Mouse (Mus musculus): ENCODE measurements around the gene Steap3.
A peak's percentile ranks its signal among the peaks of the same experiment; 100 is the strongest.
"Not testable (repeated sequence)": the region's sequence is repeated elsewhere in the genome, so short reads cannot be mapped to it uniquely, and the experiment has no call there.

The Steap3 gene

DNA sequence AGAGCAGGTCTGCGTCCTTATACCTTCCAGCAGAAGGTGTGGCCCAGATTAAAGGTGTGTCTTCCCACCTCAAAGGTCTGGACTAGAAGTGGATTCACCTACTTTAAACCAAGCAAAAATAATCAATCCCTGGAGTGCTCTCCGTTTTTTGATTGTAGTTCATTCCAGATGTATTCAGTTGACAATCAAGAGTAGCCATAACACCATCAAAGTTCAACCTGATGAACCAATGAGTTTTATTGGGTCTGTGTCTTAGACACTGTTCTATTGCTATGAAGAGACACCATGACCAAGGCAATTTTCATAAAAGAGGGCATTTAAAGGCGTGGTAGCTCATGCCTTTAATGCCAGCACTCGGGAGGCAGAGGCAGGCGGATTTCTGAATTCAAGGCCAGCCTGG lies at the start of gene Steap3:
Gene Steap3 (minus strand): TSS at position 101 of the 400 bp plus-strand sequence.
- no peak for DNase-seq

DNA sequence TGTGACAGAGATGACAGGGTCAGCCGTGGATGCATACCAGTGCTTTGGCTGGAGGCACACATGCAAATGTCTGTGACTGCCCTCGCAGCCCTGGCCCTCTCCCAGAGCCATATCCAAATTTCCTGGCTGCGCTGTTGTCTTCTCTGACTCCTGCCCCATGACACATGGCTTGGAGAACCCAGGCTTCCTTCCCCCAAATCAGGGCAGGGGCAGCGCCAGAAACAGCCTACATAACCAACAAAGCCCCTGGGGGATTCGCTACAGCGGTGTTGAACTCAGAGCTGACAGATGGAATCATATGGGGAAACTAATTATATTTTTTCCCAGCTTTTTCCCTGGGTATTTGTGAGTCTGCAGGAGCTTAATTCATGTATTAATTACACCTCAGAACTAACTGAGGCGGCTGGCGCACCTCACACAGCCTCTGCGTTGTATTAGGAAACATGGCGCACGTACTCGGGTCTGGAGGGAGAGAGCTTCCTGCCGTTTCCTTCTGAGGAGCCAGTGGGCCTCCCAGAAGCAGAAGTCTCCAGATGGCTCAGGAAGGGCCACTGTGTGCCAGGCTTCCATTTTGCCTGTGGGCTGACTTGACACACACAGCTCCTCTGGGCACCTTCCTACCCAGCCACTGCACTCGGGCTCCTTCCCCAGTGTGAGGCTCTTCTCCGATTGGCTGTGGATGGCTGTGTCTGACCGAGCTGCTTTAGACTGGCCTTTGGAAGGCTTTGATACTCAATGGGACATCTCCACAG lies 48.9 kb upstream of the Steap3 start:
- peak in 1 of 2 experiments; percentile 6 for DNase-seq

DNA sequence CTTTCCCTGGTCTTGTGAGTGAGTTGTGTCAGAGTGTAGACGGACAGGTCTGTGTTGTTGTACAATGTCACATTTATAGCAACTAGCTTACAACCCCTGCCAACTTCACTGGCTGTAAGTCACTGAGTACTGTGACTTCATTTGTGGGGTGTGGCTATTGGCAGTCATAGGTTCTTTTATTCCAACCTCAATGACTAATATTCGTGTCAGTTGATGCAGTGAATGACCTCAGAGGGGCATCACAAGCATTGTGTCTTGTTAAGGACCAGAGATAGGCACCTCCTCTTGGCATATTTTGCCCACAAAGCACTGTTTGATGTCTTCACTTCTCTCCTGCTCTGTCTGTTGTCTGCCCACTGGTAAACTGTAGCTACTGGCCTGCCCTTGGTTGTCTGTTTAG lies 33.3 kb upstream of the Steap3 start:
- DNase-seq: no peak

DNA sequence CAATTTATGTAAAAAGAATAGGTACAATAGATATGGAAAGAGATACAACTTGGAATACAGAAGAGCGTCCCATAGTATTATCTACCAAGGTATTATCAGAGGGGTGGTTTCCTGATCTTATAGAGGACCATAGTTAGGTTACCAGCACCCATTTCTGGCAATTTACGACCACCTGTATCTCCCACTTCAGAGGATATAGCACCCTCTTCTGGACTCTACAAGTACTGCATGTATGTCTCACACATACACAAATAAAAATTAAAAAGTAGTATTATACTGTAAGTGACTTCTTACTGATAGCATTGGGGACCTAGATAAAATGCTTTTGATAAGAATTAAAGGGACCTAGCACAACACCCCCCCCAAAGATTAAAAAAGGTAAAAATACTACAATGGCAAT lies 24.4 kb upstream of the Steap3 start:
- no peak for DNase-seq

DNA sequence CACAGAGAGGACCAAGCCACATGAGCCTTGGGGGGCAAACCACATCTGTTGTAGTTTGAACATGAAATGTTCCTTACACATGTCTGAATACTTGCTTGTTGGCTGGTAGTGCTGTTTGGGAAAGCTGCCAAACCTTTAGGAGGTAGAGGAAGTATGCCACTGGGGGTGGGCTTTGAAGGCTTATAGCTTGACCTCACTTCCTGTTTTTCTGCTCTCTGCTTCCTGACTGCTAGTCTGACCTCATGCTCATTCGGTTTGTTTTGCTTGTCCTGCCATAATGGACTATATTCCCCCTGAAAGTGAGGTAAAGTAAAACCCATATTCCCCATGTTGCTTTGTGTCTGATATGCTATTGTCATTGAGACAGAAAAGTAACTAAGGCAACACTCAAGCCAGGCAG lies 21.3 kb upstream of the Steap3 start:
- no peak for DNase-seq

DNA sequence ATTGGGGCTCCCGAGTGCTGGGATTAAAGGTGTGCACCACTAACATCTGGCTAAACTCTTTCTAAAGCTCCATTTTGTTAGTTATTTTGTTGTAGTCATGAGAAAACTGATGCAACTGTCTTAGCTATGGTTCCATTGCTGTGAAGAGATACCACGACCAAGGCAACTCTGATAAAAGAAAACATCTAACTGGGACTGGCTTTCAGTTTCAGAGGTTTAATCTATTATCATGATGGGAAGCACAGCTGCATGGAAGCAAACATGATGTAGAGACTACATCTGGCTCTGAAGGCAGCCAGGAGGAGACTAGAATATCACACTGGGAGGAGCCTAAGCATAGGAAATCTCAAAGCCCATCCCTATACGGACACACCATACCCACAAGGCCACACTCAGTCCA lies 19.2 kb upstream of the Steap3 start:
- no peak for DNase-seq

DNA sequence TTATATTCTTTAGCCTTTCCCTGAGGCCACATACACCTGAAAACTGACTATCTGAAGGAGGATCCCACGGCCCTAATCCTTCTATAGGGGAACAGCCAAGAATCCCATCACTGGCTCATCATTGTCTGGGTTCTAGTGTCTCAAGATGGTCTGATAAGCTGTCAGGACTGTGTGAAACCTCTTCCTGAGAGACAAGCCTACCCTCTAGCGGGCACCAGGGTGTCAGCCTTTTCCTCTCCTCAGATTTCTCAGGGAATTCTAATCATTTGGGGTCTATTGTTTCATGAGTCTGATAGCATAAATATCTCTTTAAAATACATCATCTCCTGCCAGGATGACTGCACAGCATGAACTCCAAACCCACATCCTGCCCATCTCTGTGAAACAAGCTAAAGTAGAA lies 17.3 kb upstream of the Steap3 start:
- DNase-seq: no peak

DNA sequence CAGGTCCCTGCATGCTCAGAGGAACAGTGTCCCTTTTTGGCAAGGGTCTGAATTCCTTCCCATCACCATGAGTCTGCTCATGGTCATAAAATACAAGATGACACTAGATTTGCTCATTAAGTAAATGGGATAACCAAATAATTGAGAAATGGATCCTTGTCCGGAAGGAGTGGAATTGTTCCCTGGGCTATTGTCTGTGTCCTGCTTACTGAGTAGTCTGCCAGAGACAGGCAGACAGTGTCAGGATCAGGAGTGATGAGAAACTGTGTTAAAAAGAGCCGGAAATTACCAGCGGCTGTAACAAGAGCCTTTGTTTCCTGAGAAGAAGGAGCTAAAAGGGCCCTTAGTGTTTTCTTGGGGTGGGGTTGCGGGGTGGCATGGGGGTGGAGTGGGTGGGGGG lies 15.2 kb upstream of the Steap3 start:
- DNase-seq: no peak

DNA sequence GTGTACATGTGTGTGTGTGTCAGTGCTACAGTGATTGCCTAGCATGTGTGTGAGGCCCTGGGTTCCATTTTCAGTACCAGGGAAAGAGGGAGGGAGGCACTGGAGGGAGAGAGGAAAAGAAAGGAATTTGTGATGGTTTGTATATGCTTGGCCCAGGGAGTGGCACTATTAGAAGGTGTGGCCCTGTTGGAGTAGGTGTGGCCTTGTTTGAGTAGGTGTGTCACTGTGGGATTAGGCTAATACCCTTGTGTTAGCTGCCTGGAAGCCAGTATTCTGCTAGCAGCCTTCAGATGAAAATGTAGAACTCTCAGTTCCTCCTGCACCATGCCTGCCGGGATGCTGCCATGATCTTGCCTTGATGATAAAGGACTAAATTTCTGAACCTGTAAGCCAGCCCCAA lies 3.6 kb upstream of the Steap3 start:
- not testable (repeated sequence) for DNase-seq

DNA sequence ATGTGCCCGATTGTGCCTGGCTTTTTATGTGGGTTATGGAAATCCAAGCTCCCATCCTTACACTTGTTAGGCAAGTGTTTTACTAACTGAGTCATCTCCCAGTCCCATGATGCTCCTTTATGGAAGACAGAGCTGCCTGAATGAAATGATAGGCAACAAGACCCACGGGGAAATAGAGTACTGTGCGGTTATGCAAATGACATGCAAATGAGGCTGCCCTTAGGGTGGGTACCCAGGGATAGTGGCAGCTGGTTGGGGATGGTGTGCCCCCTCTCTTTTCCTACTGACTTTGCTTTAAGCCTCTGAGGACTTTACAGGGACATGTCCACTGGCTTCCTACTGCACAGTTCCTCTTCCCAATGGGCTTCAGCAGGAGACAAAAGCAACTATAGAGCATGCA lies 2.7 kb upstream of the Steap3 start:
- DNase-seq: no peak

DNA sequence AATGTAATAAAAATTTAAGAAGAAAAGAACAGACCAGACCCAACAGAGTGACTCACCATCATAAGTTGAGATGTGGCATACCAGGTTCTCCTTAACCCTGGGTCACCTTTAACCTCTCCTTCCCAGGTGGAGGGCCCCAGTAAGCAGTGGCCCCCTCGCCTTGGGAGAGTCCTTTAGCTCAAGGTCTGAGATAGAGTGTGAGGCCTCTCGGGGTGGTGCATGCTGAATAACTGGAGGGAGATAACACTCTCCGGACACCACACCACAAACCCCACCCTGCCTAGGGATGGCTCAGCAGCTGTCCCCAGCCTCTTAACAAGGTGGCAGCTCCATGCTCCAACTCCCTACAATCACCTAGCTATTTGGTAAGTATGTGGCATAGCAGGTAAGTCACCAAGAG lies 1.6 kb downstream of the Steap3 start:
- DNase-seq: no peak

DNA sequence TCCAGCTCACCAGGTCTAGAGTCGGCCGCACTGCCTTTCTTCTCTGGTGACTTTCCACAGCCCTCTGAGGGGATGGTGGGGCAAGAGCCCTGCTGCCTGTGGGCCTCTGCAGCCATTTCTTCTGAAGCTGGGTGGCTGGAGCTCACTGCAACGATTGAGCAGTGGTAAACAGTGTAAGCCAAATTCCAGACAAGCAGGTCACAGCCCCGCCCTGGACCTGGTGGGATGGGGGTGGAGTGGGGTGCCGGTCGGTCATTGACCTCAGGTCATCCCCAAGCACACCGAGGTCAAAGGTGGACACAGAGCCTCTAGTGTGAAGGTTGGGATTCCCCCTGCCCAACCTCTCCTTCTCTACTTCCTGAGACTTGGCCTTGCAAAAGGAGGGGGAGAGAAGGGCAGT lies 2.4 kb downstream of the Steap3 start:
- DNase-seq: no peak

DNA sequence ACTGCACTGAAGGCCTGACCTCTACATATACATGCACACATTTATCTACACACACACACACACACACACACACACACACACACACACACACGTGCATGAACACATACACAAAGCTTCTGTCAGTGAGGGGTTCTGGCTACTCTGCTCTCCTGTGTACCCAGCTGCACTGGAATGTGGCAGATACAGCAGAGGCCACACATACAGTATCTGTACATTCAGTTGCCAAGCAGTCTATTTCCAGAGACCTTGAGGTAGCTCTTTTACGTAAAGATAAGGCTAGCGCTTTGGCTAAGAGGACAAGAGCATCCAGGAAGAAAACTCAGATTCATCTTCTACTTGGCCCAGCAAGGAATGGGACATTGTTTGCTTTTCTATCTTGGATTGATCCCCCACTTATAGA lies 4.9 kb downstream of the Steap3 start:
- DNase-seq: no peak

DNA sequence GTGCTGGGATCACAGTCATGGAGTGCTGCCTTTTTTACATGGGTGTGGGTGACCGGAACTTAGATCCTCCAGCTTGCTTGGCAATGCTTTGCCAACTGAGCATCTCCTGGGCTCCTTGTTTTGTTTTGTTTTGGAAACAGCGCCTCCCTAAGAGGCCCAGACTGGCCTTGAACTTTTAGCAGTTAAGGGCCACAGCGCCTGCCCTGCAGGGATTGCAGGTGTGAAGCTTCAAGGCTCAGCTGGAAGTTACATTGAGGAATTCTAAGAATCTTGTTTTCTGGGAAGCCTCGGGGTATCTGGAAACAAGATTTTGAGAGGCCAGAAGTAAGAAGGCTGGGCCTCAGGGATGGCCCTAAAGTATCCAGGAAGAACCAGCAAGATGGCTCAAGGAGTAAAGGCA lies 6.0 kb downstream of the Steap3 start:
- DNase-seq: no peak

DNA sequence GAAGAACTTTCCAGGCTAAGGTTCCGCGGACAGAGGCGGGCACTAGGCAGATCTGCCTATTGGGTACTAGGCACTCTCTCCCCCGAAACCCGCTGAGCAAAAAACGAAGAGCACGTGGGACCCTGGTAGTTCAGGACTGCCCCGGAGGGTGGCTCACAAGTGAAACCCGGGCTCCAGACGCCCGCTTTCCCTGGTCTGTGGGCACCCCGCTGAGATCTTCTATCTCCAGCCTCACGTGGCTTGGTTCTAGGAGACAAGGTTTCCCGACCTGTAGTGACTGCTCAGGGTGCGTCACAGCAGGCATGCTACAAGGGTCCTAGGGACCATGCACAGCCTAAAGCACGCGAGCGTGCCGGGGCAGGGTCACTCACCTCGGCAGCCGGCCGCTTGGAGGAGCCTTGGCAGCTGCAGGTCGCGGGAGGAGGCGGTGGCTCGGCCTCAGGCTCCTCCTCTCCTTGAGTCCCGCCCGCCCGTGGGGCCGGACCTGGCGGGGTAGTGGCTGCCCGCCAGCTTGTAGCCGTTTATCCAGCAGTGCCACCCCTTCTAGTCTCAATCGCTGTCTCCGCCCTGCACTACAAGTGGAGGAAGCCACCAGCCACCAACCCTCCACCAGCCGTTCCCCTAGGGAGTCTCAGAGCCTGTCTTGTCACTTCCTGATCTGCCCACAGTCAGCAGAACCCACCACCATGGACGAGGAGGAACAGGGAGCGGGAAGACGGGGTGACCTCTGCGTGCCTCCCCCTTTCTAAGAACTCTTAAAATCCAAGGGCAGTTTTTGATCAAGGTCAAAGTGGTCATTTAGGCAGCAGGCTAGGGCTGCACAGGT lies 7.4 kb downstream of the Steap3 start:
- DNase-seq: peak; percentile 89 to 94

DNA sequence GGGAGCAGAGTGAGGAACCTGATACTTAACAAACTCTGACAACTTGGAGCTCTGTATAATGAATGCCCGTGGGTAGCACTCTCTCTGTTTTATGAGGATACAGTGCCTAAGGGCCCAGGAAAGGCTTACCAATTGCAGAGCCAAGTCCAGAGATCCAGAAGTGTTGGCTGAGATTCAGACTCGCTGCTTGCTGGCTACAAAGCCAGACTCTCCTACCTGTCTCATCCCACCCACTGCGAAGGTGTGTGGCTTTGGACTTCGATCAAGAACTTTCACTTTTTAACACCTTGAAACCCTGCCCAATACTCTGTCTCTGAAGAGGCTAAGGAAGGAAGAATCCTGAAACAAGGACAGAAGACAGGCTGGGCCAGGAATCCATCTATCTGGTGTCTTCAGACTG lies 9.3 kb downstream of the Steap3 start:
- no peak for DNase-seq

DNA sequence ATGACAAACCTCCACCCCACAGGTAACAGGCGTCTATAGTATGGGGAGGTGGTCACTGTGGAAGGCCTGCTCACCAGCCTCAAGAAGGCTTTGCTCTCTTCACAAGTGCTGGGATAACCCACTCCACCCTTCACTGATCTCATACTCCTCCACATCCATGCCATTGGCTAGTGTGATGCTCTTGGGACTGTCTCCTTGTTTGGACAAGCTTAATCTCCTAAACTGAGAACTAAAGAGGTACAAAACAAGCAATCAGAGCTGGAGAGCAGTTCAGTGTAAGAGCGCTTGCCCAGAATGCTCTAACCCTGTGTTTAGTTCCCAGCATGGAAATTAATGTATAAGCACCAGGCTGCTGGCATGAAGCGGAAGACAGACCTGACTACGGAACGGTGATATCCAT lies 11.3 kb downstream of the Steap3 start:
- DNase-seq: no peak

DNA sequence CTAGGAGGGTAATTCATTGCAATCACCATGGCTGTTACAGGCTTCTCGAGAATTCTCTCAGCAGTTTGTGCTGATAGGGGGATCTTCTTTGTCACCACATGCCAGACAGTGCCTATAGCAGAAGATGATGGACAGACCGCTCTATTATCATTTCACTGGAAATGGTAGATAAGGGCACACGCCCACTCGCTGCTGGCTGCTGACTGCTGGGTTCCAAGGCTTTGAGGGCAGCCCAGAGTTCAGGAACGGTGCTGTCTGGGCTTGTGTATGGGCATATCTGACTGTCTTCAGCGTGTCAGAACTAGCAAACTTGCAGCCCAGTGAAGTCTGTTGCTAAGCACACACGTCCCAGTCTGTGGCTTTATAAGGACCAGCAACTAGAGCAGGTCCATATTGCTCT lies 13.3 kb downstream of the Steap3 start:
- no peak for DNase-seq

DNA sequence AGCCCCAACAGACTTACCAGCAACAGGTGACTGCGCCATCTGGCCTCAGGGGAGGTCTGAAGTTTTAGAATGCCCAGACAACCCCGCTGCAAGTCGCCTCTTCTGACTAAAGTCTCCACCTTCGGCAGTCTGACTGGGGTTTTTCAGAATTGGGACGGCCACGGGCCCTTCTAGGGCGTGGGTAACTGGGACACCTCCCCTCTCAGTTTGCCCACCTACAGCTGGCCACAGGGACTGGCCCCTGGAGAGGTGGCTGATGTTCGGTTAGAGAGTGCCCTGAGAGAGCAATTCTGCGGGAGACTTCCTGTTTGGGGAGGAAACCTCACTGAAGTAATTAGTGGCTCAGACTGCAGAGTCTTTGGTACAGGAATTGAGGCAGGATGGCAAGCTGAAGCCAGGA lies 13.8 kb downstream of the Steap3 start:
- DNase-seq: no peak

DNA sequence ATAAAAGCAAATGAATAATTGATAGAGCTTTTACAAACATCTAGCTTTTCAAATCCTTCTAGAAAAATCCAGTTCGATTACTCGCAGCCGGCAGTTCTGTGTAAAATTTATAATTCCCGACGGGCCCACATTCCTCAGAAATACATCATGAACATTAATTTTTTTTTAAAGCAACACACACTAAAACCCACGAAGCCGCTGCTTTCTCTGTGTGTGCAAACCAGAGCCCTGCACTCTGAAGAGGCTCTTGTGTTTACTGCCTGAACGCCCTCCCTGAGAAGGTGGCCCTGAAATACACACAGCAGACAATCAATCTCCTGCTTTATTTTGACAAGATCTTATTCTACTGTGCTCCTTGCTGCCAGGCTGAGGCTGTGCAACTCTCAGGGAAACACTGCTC lies 14.3 kb downstream of the Steap3 start:
- no peak for DNase-seq

DNA sequence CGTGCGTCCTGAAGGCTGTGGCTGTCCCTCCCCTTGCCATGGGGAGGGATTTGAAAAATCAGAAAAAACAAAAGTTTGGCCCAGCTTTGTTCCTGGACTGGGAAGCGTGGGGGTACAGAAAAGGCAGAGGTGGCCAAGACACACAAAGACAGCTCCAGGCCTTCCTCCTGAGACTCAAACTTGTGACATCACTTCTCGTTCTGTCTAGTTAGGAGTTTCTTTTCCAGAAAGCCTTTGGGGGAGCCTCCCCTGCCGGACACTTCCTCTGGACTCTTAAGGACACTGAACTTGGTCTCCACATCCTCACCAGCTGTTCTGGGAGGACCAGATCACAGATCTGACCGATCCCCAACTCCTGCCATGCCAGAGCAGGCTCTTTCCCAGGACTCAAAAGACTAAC lies 18.8 kb downstream of the Steap3 start:
- DNase-seq: no peak

DNA sequence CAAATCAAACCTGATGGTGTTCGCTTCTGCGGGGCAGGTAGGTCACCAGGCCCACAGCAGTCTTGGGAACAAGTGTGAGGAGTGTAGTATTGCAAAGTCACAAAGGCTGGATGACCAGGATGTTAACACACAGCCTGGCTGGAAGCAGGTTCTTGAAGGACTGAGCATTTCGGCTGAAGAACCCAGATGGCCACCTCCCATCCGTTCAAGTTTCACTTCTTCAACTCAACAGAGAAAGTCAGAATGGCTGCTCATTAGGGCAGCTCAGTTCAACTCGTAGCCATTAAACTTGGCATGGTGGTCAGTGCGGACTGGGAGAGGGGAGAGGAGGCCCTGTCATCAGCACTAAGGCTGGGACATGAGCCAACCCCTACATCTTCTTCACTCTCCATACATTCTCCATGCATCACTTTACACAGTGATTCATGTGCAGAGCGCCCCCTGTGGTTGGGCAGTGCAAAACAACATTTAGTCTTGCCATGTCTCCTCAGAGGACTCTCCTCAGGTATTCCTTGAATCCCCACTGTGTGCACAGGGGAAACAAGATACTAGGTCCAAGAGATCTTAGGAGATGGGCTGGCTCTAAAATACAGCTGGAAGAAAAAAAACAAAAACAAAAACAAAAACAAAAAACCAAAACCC lies 19.9 kb downstream of the Steap3 start:
- DNase-seq: no peak

DNA sequence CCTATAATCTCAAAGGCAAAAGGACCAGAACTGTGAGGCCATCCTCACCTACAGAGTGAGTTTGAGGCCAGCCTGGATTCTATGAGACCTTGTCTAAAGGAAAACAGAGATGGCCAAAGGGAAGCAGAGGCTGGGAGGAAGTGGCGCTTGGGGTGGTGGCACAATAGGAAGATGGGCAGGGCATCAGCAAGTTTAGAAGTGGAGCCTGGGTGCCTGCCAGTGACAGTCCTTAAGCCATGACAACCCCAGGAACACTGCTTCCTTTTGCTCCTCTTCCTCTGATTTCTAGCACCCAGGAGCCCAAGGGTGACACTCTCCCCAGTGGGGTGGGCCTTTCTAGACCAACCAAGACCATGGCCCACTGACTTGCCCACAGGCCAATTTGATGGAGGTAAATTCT lies 21.3 kb downstream of the Steap3 start:
- no peak for DNase-seq

DNA sequence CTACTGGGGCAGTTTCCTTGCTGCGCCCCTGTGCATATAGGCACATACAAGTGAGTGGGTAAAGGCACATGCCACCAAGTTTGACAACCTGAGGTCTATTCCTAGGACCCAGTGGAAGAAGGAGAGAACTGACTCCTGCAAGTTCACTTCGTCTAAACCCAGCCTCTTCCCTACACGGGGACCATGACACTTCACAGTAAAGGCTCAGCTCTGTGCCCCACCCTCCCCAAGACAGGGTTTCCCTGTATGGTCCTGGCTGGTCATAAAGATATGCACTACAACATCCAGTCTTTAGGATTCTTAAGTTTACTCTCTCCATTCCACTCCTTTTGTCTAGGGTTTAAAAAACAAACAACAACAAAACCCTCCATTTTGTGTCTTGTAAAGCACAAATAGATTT lies 21.9 kb downstream of the Steap3 start:
- DNase-seq: no peak
